Mouse (Mus musculus) heart, adult 2 months (tissue): ENCODE measurements around the gene Rerg.

ENCODE experiments used
- CTCF ChIP-seq: fragments of 200-600 bp; IDR thresholded peaks from 2 replicates; pipeline ENCODE4 v1.8.1; 2022; ENCODE audit warnings: antibody characterized with exemption, mild to moderate bottlenecking, moderate library complexity
- POLR2A ChIP-seq: fragments of 200-500 bp; IDR thresholded peaks from 2 replicates; pipeline ENCODE4 v1.6.1; 2011; ENCODE audit warnings: mild to moderate bottlenecking, low read depth, low read length, control low read depth; ENCODE audit not compliant: insufficient read depth

DNA sequence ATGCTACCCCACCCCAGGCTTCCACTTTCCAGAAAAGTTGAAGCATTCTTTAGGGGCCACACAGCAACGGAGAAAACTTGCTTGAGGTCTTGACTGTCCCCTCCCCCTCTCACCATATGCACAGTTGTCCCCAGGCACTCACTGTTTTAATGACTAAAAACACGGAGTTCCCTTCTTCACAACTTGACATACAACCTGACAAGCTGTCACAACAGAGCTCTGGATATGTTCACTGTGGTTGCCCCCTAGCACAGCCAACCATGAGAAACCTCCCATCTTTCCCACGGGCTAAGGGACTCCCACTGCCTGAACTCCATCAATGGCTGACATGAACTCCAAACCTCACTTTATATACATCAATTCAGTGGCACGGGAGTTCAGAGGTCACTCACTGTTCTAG lies 3.5 kb downstream of the Rerg start:
- TF ChIP-seq CTCF, result no peak
- no peak for TF ChIP-seq POLR2A
